Mouse (Mus musculus) gastrocnemius, postnatal 25 days (tissue): ENCODE data around the gene Sgce. TPM values are rescaled to one million over a fixed set of nuclear protein-coding genes. Genes with fewer than 3 reads are reported as not detected.
"Not testable (repeated sequence)": the region's sequence is repeated elsewhere in the genome, so short reads cannot be mapped to it uniquely, and the experiment has no call there.

ENCODE experiments used
- DNase-seq: peaks from one replicate; pipeline ENCODE4 v3.0.0; 2022
- total RNA-seq, 2 experiments: library from RNA; stranded (reverse); gene quantifications; 1 replicate in 1 of 2; 2 replicates in 1 of 2; pipeline ENCODE4 v1.2.3; 2021

Sgce gene
- total RNA-seq, 2 experiments from 2014 or later = 10.2 to 12.1 TPM

GRCm38 (mm10) chr6:4723998-4724757 lies 22.8 kb downstream of the Sgce start:
- no peak for DNase-seq

- DNase-seq = no peak
Observed at GRCm38 (mm10) chr6:4722739-4723138, 24.3 kb downstream of the Sgce start.

GRCm38 (mm10) chr6:4722142-4722541 lies 24.9 kb downstream of the Sgce start:
- DNase-seq = no peak

- DNase-seq = no peak
Observed at GRCm38 (mm10) chr6:4717344-4717743, 29.7 kb downstream of the Sgce start.

- DNase-seq = no peak
Observed at GRCm38 (mm10) chr6:4716171-4716570, 30.8 kb downstream of the Sgce start.

- DNase-seq = peak; percentile 35
Observed at GRCm38 (mm10) chr6:4708971-4709370, 38.0 kb downstream of the Sgce start.

- peak; percentile 21 for DNase-seq
Observed at GRCm38 (mm10) chr6:4706415-4706814, 40.6 kb downstream of the Sgce start.

- no peak for DNase-seq
Observed at GRCm38 (mm10) chr6:4703908-4704307, 43.1 kb downstream of the Sgce start.

- DNase-seq = peak; percentile 16
Observed at GRCm38 (mm10) chr6:4701641-4702040, 45.4 kb downstream of the Sgce start.

- no peak for DNase-seq
Observed at GRCm38 (mm10) chr6:4695778-4696177, 51.2 kb downstream of the Sgce start.

- DNase-seq = no peak
Observed at GRCm38 (mm10) chr6:4694672-4695231, 52.3 kb downstream of the Sgce start.

GRCm38 (mm10) chr6:4693544-4693943 lies 53.5 kb downstream of the Sgce start:
- DNase-seq = no peak

GRCm38 (mm10) chr6:4690438-4690837 lies 56.6 kb downstream of the Sgce start:
- DNase-seq = no peak

- no peak for DNase-seq
Observed at GRCm38 (mm10) chr6:4684706-4685340, 62.2 kb downstream of the Sgce start.

GRCm38 (mm10) chr6:4680576-4680975 lies 66.4 kb downstream of the Sgce start:
- no peak for DNase-seq

- no peak for DNase-seq
Observed at GRCm38 (mm10) chr6:4679981-4680380, 67.0 kb downstream of the Sgce start.

- DNase-seq = no peak
Observed at GRCm38 (mm10) chr6:4677356-4677761, 69.6 kb downstream of the Sgce start.

GRCm38 (mm10) chr6:4665154-4665553 lies 81.9 kb downstream of the Sgce start:
- no peak for DNase-seq

GRCm38 (mm10) chr6:4664313-4664712 lies 82.7 kb downstream of the Sgce start:
- DNase-seq = no peak

- DNase-seq = no peak
Observed at GRCm38 (mm10) chr6:4663516-4663915, 83.5 kb downstream of the Sgce start.

GRCm38 (mm10) chr6:4658861-4659260 lies 88.1 kb downstream of the Sgce start:
- no peak for DNase-seq

- no peak for DNase-seq
Observed at GRCm38 (mm10) chr6:4655924-4656323, 91.1 kb downstream of the Sgce start.

GRCm38 (mm10) chr6:4655466-4655865 lies 91.5 kb downstream of the Sgce start:
- DNase-seq = no peak

- DNase-seq = not testable (repeated sequence)
Observed at GRCm38 (mm10) chr6:4653741-4654140, 93.3 kb downstream of the Sgce start.
